Mouse (Mus musculus): ENCODE measurements around the gene Slc16a11.

Slc16a11 gene

GRCm38 (mm10) chr11:70201691-70202090 lies 10.9 kb upstream of the Slc16a11 start:
- peak; percentile 86 to 93 for DNase-seq

GRCm38 (mm10) chr11:70206801-70207200 lies 5.8 kb upstream of the Slc16a11 start:
- DNase-seq: no peak

GRCm38 (mm10) chr11:70207283-70207682 lies 5.3 kb upstream of the Slc16a11 start:
- DNase-seq: no peak

GRCm38 (mm10) chr11:70208778-70209388 lies 3.7 kb upstream of the Slc16a11 start:
- no peak for DNase-seq

- DNase-seq: no peak
These were observed 1.9 kb upstream of the Slc16a11 start for GRCm38 (mm10) chr11:70210681-70211080.

- DNase-seq: no peak
These were observed 580 bp upstream of the Slc16a11 start for GRCm38 (mm10) chr11:70211972-70212371.

GRCm38 (mm10) chr11:70212896-70213295 lies 344 bp downstream of the Slc16a11 start:
- DNase-seq: peak; percentile 77 to 87

GRCm38 (mm10) chr11:70213736-70214135 lies 1.2 kb downstream of the Slc16a11 start:
- peak; percentile 89 to 91 for DNase-seq

GRCm38 (mm10) chr11:70214191-70214855 lies 1.8 kb downstream of the Slc16a11 start:
- DNase-seq: peak; percentile 78 to 81

- peak in 1 of 2 experiments; percentile 66 for DNase-seq
These were observed 2.3 kb downstream of the Slc16a11 start for GRCm38 (mm10) chr11:70214856-70215209.

- DNase-seq: peak; percentile 60 to 71
These were observed 2.7 kb downstream of the Slc16a11 start for GRCm38 (mm10) chr11:70215301-70215700.

- peak in 1 of 2 experiments; percentile 36 for DNase-seq
These were observed 3.6 kb downstream of the Slc16a11 start for GRCm38 (mm10) chr11:70216103-70216502.

GRCm38 (mm10) chr11:70218039-70218438 lies 5.5 kb downstream of the Slc16a11 start:
- no peak for DNase-seq

- DNase-seq: peak in 1 of 2 experiments; percentile 42
These were observed 6.4 kb downstream of the Slc16a11 start for GRCm38 (mm10) chr11:70218741-70219470.

GRCm38 (mm10) chr11:70219873-70220272 lies 7.3 kb downstream of the Slc16a11 start:
- peak in 1 of 2 experiments; percentile 2 for DNase-seq

GRCm38 (mm10) chr11:70220323-70220722 lies 7.8 kb downstream of the Slc16a11 start:
- peak; percentile 72 to 73 for DNase-seq

- DNase-seq: peak; percentile 95 to 98
These were observed 8.4 kb downstream of the Slc16a11 start, which contains the start of gene Slc16a13 for GRCm38 (mm10) chr11:70220731-70221602. Gene Slc16a13 (minus strand): TSS chr11:70221064.

GRCm38 (mm10) chr11:70221603-70222500 lies 9.3 kb downstream of the Slc16a11 start:
- DNase-seq: peak in 1 of 2 experiments; percentile 51

GRCm38 (mm10) chr11:70223724-70224123 lies 11.2 kb downstream of the Slc16a11 start:
- DNase-seq: no peak

- DNase-seq: peak in 1 of 2 experiments; percentile 45
These were observed 13.4 kb downstream of the Slc16a11 start for GRCm38 (mm10) chr11:70225798-70226601.

GRCm38 (mm10) chr11:70226602-70226890 lies 14.0 kb downstream of the Slc16a11 start:
- DNase-seq: no peak

Measured in cerebellum, postnatal 25 days (tissue).